Mouse (Mus musculus): ENCODE data around the gene Bicd2.

DNA sequence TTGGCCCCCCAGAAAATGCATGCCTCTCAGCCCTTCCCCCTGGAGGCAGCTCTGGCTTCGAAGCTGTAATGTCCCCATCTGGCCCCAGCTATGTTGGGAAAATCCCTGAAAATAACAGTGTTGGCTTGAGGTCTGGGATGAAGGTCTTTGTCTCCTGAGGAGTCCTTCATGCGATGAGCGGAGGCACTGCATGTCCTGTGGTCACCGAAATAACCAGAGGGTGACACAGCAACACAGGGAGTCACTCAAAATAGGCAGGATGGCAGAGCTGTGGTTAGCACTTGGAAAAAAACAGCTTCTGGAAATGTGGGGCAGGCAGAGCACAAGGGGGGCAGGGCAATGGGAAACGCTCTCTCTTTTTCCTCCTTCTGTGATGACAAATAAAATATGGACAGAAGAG lies 19.2 kb upstream of the Bicd2 start:
- TF ChIP-seq POLR2A (IDR thresholded peaks at IDR 0.05; ENCODE audit: low read depth, low read length) = no peak
- TF ChIP-seq CTCF (conservative IDR thresholded peaks at IDR 0.05; ENCODE audit: insufficient read depth, insufficient read length, low read depth, low read length) = no peak
